Mouse (Mus musculus): ENCODE data around the gene 1700086D15Rik. TPM values are rescaled to one million over a fixed set of nuclear protein-coding genes. Genes with fewer than 3 reads are reported as not detected.

The 1700086D15Rik gene
- polyA plus RNA-seq, 1 experiment = 1.3 TPM

GRCm38 (mm10) chr11:65148441-65148840 is 11.2 kb downstream of the 1700086D15Rik start:
- no peaks in the 10 kb centered on the region for H3K27me3 ChIP-seq (ENCODE audit: control insufficient read depth, insufficient read depth, low read length, poor library complexity, severe bottlenecking)
- H3K9me3 ChIP-seq (replicated peaks; ENCODE audit: control insufficient read depth, insufficient read depth, low read length, poor library complexity, severe bottlenecking) = no peaks in the 10 kb centered on the region
- H3K4me1 ChIP-seq (ENCODE audit: control insufficient read depth, insufficient read depth, low read length) = no peaks in the 10 kb centered on the region
- TF ChIP-seq EP300 (IDR thresholded peaks at IDR 0.05; ENCODE audit: insufficient read depth, low read depth, low read length) (no peak), POLR2A (IDR thresholded peaks at IDR 0.05; ENCODE audit: insufficient read depth, low read length) (no peak), CTCF (IDR thresholded peaks at IDR 0.05; ENCODE audit: low read depth, low read length) (no peak)
- no peak overlapping the region for H3K9ac ChIP-seq (ENCODE audit: low read depth, poor library complexity, severe bottlenecking)
- H3K27ac ChIP-seq (ENCODE audit: insufficient read depth, low read length) = no peak overlapping the region
- H3K4me3 ChIP-seq (ENCODE audit: low read depth, low read length) = no peak overlapping the region
- no peaks in the 10 kb centered on the region for H3K36me3 ChIP-seq (ENCODE audit: control insufficient read depth, insufficient read depth, low read length, poor library complexity, severe bottlenecking)

- Histone ChIP-seq H3K9me3 (replicated peaks; ENCODE audit: control insufficient read depth, insufficient read depth, low read length, poor library complexity, severe bottlenecking) (no peaks in the 10 kb centered on the region), H3K27me3 (ENCODE audit: control insufficient read depth, insufficient read depth, low read length, poor library complexity, severe bottlenecking) (no peaks in the 10 kb centered on the region), H3K27ac (ENCODE audit: insufficient read depth, low read length) (no peak overlapping the region), H3K4me3 (ENCODE audit: low read depth, low read length) (no peak overlapping the region), H3K4me1 (ENCODE audit: control insufficient read depth, insufficient read depth, low read length) (no peaks in the 10 kb centered on the region), H3K36me3 (ENCODE audit: control insufficient read depth, insufficient read depth, low read length, poor library complexity, severe bottlenecking) (no peaks in the 10 kb centered on the region), H3K9ac (ENCODE audit: low read depth, poor library complexity, severe bottlenecking) (no peak overlapping the region)
- TF ChIP-seq POLR2A (IDR thresholded peaks at IDR 0.05; ENCODE audit: insufficient read depth, low read length) (no peak), CTCF (IDR thresholded peaks at IDR 0.05; ENCODE audit: low read depth, low read length) (no peak), EP300 (IDR thresholded peaks at IDR 0.05; ENCODE audit: insufficient read depth, low read depth, low read length) (no peak)
These were observed 16.8 kb downstream of the 1700086D15Rik start for GRCm38 (mm10) chr11:65142838-65143417.

- TF ChIP-seq CTCF (IDR thresholded peaks at IDR 0.05; ENCODE audit: low read depth, low read length) (no peak), POLR2A (IDR thresholded peaks at IDR 0.05; ENCODE audit: insufficient read depth, low read length) (no peak), EP300 (IDR thresholded peaks at IDR 0.05; ENCODE audit: insufficient read depth, low read depth, low read length) (no peak)
- no peaks in the 10 kb centered on the region for H3K9me3 ChIP-seq (replicated peaks; ENCODE audit: control insufficient read depth, insufficient read depth, low read length, poor library complexity, severe bottlenecking)
- no peak overlapping the region for H3K4me3 ChIP-seq (ENCODE audit: low read depth, low read length)
- H3K4me1 ChIP-seq (ENCODE audit: control insufficient read depth, insufficient read depth, low read length) = no peaks in the 10 kb centered on the region
- H3K27me3 ChIP-seq (ENCODE audit: control insufficient read depth, insufficient read depth, low read length, poor library complexity, severe bottlenecking) = no peaks in the 10 kb centered on the region
- H3K27ac ChIP-seq (ENCODE audit: insufficient read depth, low read length) = no peak overlapping the region
- H3K9ac ChIP-seq (ENCODE audit: low read depth, poor library complexity, severe bottlenecking) = no peak overlapping the region
- no peaks in the 10 kb centered on the region for H3K36me3 ChIP-seq (ENCODE audit: control insufficient read depth, insufficient read depth, low read length, poor library complexity, severe bottlenecking)
These were observed 20.7 kb downstream of the 1700086D15Rik start for GRCm38 (mm10) chr11:65139030-65139429.

- no peak overlapping the region for H3K4me3 ChIP-seq (ENCODE audit: low read depth, low read length)
- no peak overlapping the region for H3K9ac ChIP-seq (ENCODE audit: low read depth, poor library complexity, severe bottlenecking)
- no peak for TF ChIP-seq CTCF (IDR thresholded peaks at IDR 0.05; ENCODE audit: low read depth, low read length)
- TF ChIP-seq EP300 (IDR thresholded peaks at IDR 0.05; ENCODE audit: insufficient read depth, low read depth, low read length) = no peak
- TF ChIP-seq POLR2A (IDR thresholded peaks at IDR 0.05; ENCODE audit: insufficient read depth, low read length) = no peak
- H3K4me1 ChIP-seq (ENCODE audit: control insufficient read depth, insufficient read depth, low read length) = no peaks in the 10 kb centered on the region
- no peaks in the 10 kb centered on the region for H3K27me3 ChIP-seq (ENCODE audit: control insufficient read depth, insufficient read depth, low read length, poor library complexity, severe bottlenecking)
- H3K27ac ChIP-seq (ENCODE audit: insufficient read depth, low read length) = no peak overlapping the region
- no peaks in the 10 kb centered on the region for H3K36me3 ChIP-seq (ENCODE audit: control insufficient read depth, insufficient read depth, low read length, poor library complexity, severe bottlenecking)
- H3K9me3 ChIP-seq (replicated peaks; ENCODE audit: control insufficient read depth, insufficient read depth, low read length, poor library complexity, severe bottlenecking) = no peaks in the 10 kb centered on the region
These were observed 22.5 kb downstream of the 1700086D15Rik start for GRCm38 (mm10) chr11:65137145-65137652.

- Histone ChIP-seq H3K4me3 (ENCODE audit: low read depth, low read length) (no peak overlapping the region), H3K27ac (ENCODE audit: insufficient read depth, low read length) (no peak overlapping the region), H3K9me3 (replicated peaks; ENCODE audit: control insufficient read depth, insufficient read depth, low read length, poor library complexity, severe bottlenecking) (no peaks in the 10 kb centered on the region), H3K4me1 (ENCODE audit: control insufficient read depth, insufficient read depth, low read length) (no peaks in the 10 kb centered on the region), H3K27me3 (ENCODE audit: control insufficient read depth, insufficient read depth, low read length, poor library complexity, severe bottlenecking) (no peaks in the 10 kb centered on the region), H3K9ac (ENCODE audit: low read depth, poor library complexity, severe bottlenecking) (no peak overlapping the region), H3K36me3 (ENCODE audit: control insufficient read depth, insufficient read depth, low read length, poor library complexity, severe bottlenecking) (no peaks in the 10 kb centered on the region)
- TF ChIP-seq POLR2A (IDR thresholded peaks at IDR 0.05; ENCODE audit: insufficient read depth, low read length) = no peak
- TF ChIP-seq EP300 (IDR thresholded peaks at IDR 0.05; ENCODE audit: insufficient read depth, low read depth, low read length) = no peak
- TF ChIP-seq CTCF (IDR thresholded peaks at IDR 0.05; ENCODE audit: low read depth, low read length) = no peak
These were observed 24.4 kb downstream of the 1700086D15Rik start for GRCm38 (mm10) chr11:65135251-65135739.

DNA sequence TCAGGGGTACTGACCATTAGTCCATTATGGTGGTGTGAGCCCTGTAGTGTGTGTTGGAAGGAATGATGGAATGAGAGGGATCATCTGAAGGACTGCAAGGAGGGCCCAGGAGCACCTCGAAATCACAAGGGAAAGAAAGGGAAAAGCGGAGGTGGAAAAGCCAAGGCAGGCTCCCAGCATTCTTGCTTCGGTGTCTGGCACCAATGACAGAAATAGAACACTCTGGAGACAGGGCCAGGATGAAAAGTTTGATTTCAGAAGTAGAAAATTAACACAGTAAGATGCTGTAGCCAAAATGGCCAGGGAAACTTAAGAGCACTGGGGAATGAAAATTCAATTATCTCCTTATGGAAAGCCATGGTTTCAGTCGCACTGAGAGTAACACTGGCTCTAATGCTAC is 26.0 kb downstream of the 1700086D15Rik start:
- Histone ChIP-seq H3K36me3 (ENCODE audit: control insufficient read depth, insufficient read depth, low read length, poor library complexity, severe bottlenecking) (no peaks in the 10 kb centered on the region), H3K27me3 (ENCODE audit: control insufficient read depth, insufficient read depth, low read length, poor library complexity, severe bottlenecking) (no peaks in the 10 kb centered on the region), H3K9ac (ENCODE audit: low read depth, poor library complexity, severe bottlenecking) (no peak overlapping the region), H3K4me1 (ENCODE audit: control insufficient read depth, insufficient read depth, low read length) (no peaks in the 10 kb centered on the region), H3K9me3 (replicated peaks; ENCODE audit: control insufficient read depth, insufficient read depth, low read length, poor library complexity, severe bottlenecking) (no peaks in the 10 kb centered on the region), H3K27ac (ENCODE audit: insufficient read depth, low read length) (no peak overlapping the region), H3K4me3 (ENCODE audit: low read depth, low read length) (no peak overlapping the region)
- TF ChIP-seq POLR2A (IDR thresholded peaks at IDR 0.05; ENCODE audit: insufficient read depth, low read length) = no peak
- TF ChIP-seq EP300 (IDR thresholded peaks at IDR 0.05; ENCODE audit: insufficient read depth, low read depth, low read length) = no peak
- TF ChIP-seq CTCF (IDR thresholded peaks at IDR 0.05; ENCODE audit: low read depth, low read length) = no peak
